Mouse (Mus musculus): ENCODE measurements around the gene Doc2g.
"Not testable (repeated sequence)": the region's sequence is repeated elsewhere in the genome, so short reads cannot be mapped to it uniquely, and the experiment has no call there.

The Doc2g gene

GRCm38 (mm10) chr19:4013066-4013465, 10.0 kb downstream of the Doc2g start:
- in situ Hi-C loops (cut with MboI; ENCODE audit: low sequenced_read_pairs) = no loop called here

- in situ Hi-C loops (cut with MboI; ENCODE audit: low sequenced_read_pairs) = no loop called here
Measured at GRCm38 (mm10) chr19:4014802-4015201, 11.7 kb downstream of the Doc2g start.

DNA sequence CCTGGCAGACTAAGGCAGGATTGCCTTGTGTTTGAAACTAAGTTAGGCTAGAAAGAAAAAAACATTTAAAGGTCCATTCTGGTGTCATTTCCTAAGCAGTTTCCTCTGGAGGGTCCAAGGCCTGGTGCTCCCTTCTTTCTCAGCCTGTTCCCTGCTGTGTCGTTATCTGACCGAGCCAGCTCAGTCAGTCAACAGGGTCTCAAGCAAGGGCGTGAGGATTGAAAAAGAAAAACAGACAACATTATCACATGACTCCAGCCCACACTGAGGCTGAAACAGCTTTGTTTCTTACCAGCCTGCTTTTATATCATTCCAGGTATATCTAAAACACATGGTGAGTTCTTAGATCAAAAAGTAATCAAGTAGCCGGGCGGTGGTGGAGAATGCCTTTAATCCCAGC, 12.5 kb downstream of the Doc2g start:
- in situ Hi-C loops (cut with MboI; ENCODE audit: low sequenced_read_pairs) = no loop called here

DNA sequence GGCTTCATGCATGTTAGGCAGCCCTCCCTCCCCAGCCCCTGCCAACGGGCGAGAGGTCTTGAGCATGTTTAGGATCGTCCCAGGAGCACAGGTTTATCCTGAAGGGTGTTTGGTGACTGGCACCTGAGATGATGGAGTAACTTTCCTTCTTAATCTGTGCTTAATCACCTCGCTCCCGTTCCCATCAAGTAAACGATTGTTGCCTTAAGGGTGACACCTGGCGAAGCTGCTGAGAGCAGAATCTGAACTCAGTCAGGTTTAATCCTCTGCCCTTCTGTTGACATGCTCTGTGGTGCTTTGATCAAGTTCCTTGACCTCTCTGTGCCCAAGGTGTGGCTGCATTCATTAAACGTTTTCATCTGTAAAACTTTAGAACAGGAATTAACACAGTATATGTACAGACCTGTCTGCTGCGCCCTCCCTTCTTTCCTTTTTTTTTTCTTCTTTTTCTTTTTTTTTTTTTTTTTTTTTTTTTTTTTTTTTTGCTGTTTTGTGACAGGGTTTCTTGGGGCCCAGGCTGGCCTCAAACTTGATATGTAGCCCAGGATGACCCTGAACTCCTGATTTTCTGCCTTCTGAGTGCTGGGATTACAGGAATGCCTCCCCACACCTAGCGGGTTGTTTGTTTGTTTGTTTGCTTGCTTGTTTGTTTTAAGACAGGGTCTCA, 14.9 kb downstream of the Doc2g start:
- in situ Hi-C loops (cut with MboI; ENCODE audit: low sequenced_read_pairs) = no loop called here

DNA sequence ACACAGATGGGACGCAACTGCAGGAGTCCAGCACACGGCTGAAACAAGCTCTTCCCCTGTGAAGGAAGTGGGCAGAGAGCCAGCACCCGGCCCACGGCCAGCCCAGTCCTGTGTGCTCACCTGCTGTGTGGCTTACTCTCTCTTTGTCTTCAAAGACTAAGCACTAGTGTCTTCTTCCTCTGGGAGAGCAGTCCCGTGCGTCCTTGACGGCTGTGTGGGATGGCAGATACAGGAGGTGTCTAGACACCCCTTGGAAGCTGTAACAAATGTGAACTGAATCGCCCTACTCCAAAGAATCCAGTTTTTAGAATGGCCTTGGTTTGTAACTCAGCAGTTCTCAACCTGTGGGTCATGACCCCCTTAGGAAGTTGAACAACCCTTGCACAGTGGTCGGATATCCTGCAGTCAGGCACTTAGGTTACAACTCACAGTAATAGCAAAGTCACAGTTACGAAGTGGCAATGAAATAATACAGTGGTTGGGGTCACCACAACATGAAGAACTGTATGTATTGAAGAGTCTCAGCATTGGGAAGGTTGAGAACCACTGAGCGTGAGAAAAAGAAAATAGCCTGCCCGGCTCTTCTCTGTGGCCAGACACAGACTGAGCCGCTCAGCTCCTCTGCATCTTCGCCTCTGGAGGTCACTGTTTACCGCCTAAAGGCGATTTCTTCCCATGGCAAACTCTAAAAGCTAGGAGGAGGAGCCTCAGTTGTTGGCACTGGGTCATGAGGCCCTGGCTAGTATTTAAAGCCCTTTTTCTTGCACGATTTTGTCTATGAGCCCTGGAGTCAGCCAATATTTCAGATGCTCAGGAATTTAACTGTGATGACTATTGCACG, 15.8 kb downstream of the Doc2g start:
- in situ Hi-C loops (cut with MboI; ENCODE audit: low sequenced_read_pairs) = no loop called here

GRCm38 (mm10) chr19:4023185-4023584, 20.1 kb downstream of the Doc2g start:
- in situ Hi-C loops (cut with MboI; ENCODE audit: low sequenced_read_pairs) = no loop called here

DNA sequence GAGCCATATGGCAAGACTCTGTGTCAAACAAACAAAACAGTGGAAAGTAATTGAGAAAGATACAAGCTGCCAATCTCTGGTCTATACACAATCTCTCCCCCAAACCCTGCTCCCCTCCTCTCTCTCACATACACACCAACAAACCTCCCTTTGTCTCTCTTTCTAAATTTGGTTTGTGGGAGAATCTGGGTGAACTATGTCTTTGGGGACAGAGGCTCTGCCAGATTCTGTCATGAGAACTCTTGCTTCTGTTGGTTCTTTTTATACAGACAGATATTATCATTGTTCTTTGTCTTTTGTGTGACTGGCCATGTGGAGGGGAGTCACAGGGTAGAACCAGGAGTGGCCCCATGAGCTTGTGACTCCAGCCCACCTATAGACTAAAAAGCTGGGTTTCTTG, 24.5 kb downstream of the Doc2g start:
- in situ Hi-C loops (cut with MboI; ENCODE audit: low sequenced_read_pairs) = no loop called here

- in situ Hi-C loops (cut with MboI; ENCODE audit: low sequenced_read_pairs) = no loop called here
Measured at GRCm38 (mm10) chr19:4032668-4033067, 29.6 kb downstream of the Doc2g start.

GRCm38 (mm10) chr19:4033298-4033697, 30.2 kb downstream of the Doc2g start:
- in situ Hi-C loops (cut with MboI; ENCODE audit: low sequenced_read_pairs) = no loop called here

GRCm38 (mm10) chr19:4033742-4034141, 30.6 kb downstream of the Doc2g start:
- in situ Hi-C loops (cut with MboI; ENCODE audit: low sequenced_read_pairs) = no loop called here

DNA sequence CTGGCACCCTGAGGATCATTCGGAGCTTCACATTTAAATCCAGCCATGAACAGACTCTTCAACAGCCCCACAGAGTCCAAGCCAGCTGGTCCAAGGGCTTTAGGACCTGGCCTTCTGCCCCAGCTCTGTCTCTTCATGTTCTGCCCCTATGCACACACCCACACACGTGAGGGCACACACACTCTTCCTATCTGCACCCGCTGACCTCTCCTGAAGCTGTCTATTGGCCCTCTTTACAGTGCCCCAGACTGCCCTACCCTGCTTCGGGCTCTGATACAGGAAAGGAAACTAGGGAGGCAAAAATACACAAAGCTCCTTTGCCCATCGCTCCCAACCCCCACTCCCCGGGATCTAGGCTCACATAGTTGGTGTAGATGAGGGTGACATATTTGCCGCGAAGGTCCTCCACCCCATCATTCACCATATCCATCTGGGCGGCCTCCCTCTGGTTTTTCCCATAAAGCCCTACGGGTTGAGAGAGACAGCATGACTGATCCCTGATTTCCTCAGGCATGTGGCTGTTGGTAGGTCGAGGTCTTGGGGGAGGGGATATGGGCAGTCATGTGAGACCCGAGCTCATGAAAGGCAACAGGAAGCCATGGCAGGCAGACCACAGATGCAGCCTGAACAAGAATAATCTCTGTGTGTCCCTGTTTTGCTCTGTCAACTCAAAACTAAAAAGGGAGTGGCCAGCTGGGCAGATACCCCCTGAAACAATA, 33.4 kb downstream of the Doc2g start:
- in situ Hi-C loops (cut with MboI; ENCODE audit: low sequenced_read_pairs) = no loop called here

GRCm38 (mm10) chr19:4037154-4037787, 34.2 kb downstream of the Doc2g start:
- in situ Hi-C loops (cut with MboI; ENCODE audit: low sequenced_read_pairs) = not testable (repeated sequence)

DNA sequence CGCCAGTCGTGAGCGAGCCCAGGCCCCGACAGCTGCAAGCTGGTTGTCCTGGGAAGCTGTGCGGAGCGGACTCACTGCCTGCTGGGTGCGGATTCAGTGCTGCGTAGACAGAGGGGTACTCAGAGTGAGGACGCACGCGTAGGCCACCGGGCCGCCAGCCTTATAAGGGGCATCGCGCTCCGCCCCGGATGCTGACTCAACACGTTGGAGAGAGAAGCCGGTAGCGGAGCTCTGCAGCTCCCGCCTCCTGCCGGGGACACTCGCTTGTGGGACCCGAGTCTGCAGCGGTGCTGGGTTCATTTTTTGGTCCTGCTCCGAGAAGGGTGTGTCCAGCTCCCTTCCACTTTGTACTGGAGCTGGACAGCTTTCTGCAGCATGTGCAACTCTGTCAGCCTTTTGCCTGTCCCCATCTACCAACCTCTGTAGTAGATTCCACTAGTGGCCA, 34.7 kb downstream of the Doc2g start, which contains the start of gene Gstp1:
Gene Gstp1 (minus strand): TSS at position 198 of the 445 bp plus-strand sequence.
- in situ Hi-C loops (cut with MboI; ENCODE audit: low sequenced_read_pairs) = no loop called here

DNA sequence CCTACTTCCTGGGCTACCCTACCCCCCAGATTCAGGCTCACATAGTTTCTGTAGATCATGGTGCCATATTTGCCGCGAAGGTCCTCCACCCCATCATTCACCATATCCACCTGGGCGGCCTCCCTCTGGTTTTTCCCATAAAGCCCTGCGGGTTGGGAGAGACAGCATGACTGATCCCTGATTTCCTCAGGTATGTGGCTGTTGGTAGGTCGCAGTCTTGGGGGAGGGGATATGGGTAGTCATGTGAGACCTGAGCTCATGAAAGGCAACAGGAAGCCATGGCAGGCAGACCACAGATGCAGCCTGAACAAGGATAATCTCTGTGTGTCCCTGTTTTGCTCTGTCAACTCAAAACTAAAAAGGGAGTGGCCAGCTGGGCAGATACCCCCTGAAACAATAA, 37.8 kb downstream of the Doc2g start:
- in situ Hi-C loops (cut with MboI; ENCODE audit: low sequenced_read_pairs) = not testable (repeated sequence)

DNA sequence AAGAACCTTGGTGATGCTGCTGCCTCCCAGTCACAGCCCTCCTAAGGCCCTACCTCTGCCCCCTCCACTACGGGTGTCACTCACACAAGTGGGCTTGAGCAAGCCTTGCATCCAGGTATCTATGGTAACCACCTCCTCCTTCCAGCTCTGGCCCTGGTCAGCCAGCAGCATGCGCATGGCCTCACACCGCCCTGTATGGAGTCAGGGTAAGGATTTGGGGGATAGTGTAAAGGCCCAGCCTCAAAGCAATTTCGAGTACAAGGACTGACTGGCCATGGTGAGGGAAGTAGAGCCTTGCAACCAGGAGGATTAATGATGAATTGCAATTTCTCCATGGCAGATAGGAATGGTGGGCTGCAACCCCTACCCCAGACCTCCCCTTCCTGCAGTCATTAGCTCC, 38.4 kb downstream of the Doc2g start:
- in situ Hi-C loops (cut with MboI; ENCODE audit: low sequenced_read_pairs) = not testable (repeated sequence)

DNA sequence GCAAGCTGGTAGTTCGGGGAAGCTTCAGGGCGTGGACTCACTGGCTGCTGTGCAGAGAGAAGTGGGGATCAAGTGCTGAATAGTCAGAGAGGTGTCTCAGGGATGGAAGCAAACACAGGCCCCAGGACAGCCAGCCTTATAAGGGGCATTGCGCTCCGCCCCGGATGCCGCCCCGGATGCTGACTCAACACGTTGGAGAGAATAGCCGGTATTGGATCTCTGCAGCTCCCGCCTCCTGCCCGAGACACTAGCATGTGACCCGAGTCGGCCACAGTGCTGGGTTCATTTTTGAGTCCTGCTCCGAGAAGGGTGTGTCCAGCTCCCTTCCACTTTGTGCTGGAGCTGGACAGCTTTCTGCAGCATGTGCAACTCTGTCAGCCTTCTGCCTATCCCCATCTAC, 39.0 kb downstream of the Doc2g start:
- in situ Hi-C loops (cut with MboI; ENCODE audit: low sequenced_read_pairs) = no loop called here

DNA sequence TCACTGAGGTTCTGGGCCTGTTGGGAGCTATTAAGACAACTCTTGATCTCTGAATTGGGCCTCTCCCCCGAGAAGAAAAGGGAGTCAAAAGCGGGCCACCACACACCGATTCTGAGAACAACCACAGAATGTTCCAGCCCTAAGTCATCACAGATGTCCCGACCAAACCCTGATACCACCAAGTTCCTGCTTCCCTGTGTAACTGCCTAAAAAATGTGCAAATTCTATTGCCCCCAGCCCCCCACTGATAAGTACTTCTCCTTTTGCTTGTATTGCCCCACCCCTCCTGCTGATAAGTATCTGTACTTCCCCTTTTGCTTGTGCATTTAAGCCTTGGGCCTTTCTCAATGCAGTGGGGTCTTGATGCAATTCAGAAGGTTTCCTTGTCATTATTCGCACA, 41.0 kb downstream of the Doc2g start:
- in situ Hi-C loops (cut with MboI; ENCODE audit: low sequenced_read_pairs) = not testable (repeated sequence)

DNA sequence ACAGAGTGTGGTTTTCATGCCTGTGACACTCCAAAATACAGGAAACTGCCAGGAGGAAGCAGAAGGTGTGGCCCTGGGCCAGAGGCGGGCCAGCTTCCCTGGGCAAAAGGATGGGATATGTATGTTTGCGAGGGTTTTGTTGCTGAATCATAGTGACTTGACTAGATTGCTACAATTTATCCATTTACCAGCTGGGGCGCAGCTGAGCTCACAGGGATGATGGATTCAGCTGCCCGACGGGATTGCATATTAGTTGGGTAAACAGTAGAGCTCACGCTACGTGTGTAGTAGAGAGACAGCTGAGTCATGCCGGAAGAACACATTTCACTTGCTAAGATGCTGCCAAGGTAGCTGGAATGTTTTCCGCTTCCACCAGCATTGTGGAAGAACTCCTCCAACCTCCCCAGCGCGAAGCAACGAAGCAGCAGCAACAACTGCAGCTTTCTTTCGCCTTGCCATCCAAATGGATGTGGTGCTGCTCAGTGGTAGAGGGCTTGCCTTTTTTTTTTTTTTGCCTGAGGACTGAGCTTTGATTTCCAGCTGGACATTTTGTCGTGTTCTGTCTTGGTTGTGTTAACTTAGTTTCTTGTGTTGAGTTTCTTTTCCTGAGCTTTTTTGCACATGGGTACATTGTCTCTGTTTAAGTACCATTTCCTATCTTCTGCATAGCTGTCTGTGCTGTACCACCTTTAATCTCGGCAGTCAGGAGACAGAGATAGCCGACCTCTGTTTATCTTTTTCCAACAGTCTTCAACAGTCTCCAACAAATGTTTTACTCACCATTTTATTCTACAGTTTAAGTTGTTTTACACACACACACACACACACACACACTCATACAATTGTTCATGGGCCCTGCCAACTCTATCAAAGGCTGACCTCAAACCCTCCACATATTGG, 43.1 kb downstream of the Doc2g start, which contains the start of gene Gstp2:
Gene Gstp2 (minus strand): TSS at position 58 of the 900 bp plus-strand sequence.
- in situ Hi-C loops (cut with MboI; ENCODE audit: low sequenced_read_pairs) = no loop called here

GRCm38 (mm10) chr19:4046866-4047254, 43.7 kb downstream of the Doc2g start:
- in situ Hi-C loops (cut with MboI; ENCODE audit: low sequenced_read_pairs) = no loop called here

DNA sequence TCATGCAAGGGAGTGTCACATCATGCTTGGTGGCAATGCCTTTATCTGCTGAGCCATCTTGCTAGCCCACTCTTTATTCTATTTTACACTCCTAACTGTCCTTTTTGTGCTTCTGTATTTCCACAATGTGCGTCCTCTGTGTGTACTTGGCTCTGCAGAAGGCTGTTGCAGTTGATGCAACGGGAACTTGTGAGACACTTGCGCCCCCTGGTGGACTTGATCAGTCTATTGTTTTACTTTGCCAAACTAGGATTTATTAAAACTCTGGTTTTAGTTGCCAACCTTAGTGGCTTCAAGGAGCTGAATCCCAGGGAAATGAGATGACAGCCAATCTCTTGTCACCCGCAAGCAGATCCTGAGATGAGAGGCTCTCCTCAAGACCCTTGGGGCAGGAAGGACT, 44.7 kb downstream of the Doc2g start:
- in situ Hi-C loops (cut with MboI; ENCODE audit: low sequenced_read_pairs) = no loop called here

All from CH12F3 (cell line).